Mouse (Mus musculus): ENCODE measurements around the gene Slc9a9.

DNA sequence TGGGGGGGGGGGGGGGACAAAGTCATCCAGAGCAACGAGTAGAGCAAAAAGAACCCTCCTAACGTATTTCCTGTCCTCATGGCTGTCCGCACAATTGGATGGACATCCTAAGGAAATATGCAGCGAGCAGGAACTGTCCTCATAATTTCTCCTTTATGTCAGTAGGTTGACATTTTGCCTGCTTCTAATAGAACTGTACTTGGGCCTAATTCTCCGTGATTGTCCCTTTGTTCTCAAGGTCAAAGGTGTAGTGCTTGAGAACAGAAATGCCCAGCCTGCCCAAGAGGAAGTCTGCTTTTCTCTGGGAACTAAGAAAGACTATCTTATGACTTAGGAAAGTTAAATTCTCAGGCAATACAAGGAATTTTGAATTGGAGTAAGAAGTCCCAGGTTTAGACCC lies 514.7 kb downstream of the Slc9a9 start:
- TF ChIP-seq TAL1 (IDR thresholded peaks at IDR 0.05; ENCODE audit: low read length), result no peak
- no peak for TF ChIP-seq GATA1 (IDR thresholded peaks at IDR 0.05; ENCODE audit: low read length)
